Mouse (Mus musculus): ENCODE measurements at regions not wholly inside any gene's neighbourhood (a gene's known extent, or its start where the extent isn't known, plus 50 kb on each side); places are given as distances from the start of the nearest gene placed in this dataset.

- TF ChIP-seq GATA1 (IDR thresholded peaks at IDR 0.05; ENCODE audit: borderline replicate concordance, low read length) (no peak), FLI1 (IDR thresholded peaks at IDR 0.05; ENCODE audit: low read length) (no peak)
These were observed 92.4 kb downstream of the Kcnrg start for GRCm38 (mm10) chr14:61699638-61700037.

All from megakaryocyte, embryonic 14.5 days (primary cell).